Mouse (Mus musculus): Measurements from ENCODE around the gene Tsnaxip1.

GRCm38 (mm10) chr8:105825506-105825905, 2.0 kb upstream of the Tsnaxip1 start:
- TF ChIP-seq ZNF384 (IDR thresholded peaks at IDR 0.05; ENCODE audit: low read depth, low read length) (no peak), MAFK (IDR thresholded peaks at IDR 0.05; ENCODE audit: insufficient read depth, low read depth, low read length) (no peak), CHD2 (IDR thresholded peaks at IDR 0.05; ENCODE audit: low read depth, low read length) (no peak), ZC3H11A (IDR thresholded peaks at IDR 0.05; ENCODE audit: borderline replicate concordance, low read depth, low read length) (no peak), HCFC1 (IDR thresholded peaks at IDR 0.05; ENCODE audit: borderline replicate concordance, insufficient read depth, low read length) (no peak)

Data from ES-E14 (cell line).